Mouse (Mus musculus) natural killer cell, adult 2 months (primary cell): ENCODE results near the gene Mrps2.

Source experiments
- DNase-seq, 2 experiments: peaks; one replicate each; pipeline ENCODE4 v3.0.0; 2022; ENCODE audit warnings: low spot score in 2 of 2

The Mrps2 gene

DNA sequence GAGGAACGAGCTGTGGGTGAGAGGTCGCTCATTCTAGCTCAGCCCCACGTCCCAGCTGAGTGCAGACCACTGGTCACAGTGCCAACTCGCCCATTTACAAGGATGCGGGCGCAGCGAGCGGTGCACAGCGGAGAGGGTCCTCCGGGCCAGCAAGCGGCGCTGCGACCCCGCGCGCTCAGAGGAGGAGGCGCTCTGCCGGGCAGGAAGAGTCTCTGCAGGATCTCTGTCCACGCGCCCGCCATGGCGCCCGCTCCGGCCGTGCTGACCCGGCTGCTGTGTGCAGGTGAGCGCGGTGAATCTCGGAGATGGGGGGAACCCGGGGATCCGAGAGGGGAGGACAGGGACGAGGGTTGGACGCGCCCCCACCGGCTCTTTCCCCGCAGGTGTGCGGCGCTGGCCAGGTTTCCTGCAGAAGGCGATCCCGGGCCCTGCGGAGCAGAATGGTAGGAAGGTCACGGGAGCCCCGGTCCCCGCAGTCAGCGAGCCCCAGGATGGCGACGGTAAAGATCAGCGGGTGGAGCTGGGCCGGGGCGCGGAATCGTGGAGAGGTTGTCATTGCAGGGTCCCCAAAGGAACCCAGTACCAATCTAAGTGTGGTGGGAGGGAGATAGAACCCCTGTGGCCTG lies at the start of gene Mrps2:
TSS of gene Mrps2 (plus strand) at position 207 of the 626 bp plus-strand sequence.
- peak; percentile 80 to 84 for DNase-seq

DNA sequence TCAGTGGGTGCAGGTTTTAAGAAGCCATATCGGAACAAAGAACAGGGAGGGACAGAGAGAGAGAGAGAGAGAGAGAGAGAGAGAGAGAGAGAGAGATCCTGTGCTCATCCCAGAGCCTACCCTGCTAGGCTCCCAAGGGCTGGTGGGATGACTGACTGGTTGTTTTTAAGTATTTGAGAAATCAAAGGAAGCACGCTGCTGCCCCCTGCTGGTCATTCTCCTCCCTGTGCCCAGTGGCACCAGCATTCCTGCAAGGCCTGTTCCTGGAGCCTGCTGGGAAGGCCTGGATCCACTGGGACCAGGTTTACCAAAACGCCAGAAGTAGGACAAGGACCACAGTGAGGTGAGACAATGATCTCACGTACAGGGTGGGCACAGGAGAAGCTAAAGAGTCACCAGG lies 48.0 kb upstream of the Mrps2 start:
- DNase-seq, result peak; percentile 28 to 50

DNA sequence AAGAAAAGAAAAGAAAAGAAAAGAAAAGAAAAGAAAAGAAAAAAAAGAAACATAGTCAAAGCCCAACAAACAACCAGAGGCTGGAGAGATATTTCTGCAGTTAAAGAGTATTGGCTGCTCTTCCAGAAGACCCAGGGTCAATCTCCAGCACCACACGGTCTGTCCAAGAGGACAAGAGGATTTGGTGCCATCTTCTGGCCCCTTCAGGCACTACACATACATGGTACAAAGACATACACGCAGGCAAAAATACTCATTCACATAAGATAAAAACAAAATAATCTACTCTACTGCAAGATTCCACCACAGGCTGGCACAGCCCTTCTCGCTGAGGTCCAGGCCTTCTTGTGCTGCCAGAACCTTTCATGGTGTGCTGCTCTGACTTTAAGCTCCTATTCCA lies 44.7 kb upstream of the Mrps2 start:
- peak; percentile 34 to 47 for DNase-seq

- no peak for DNase-seq
These were observed 40.6 kb upstream of the Mrps2 start for GRCm38 (mm10) chr2:28427226-28427625.

DNA sequence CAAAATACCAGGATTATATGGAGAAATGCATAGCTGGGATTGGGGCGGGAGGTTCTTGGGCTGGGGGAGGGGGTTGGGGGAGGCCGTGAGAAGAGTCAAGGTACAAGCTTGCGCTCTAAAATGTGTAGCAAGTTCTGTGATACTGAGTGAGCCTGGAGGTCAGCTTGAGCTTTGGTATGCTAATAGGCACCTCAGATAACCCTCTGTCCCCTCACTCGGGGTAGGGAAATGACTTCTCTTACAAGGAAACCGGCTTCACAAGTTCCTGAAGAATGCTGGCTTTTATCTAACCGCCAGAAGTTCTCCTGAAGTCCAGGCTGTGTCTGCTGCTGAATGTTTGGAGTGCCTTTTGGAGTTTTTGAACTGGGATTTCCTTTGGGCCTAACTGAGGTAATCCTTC lies 37.0 kb upstream of the Mrps2 start:
- no peak for DNase-seq

DNA sequence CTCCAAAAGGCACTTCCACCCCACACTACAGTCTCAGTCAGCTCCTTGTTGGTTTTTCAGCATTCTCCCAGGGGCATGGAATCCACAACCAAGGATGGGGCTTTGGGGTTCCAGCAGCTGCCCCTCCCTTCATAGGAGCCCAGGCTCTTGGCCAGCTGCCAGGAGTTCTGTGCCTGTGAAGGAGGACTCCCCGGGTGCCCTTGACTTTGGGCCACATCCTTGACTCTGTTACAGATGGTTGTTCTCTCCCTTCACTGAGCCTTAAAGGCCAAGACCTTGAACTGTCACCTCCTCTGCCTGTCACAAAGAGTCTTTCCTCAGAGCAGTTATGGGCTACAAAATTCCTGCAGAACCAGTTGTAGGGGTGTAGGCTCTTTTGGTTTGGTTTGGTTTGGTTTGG lies 35.1 kb upstream of the Mrps2 start:
- no peak for DNase-seq

- DNase-seq, result no peak
These were observed 34.4 kb upstream of the Mrps2 start for GRCm38 (mm10) chr2:28433512-28433911.

GRCm38 (mm10) chr2:28435401-28435800 lies 32.5 kb upstream of the Mrps2 start:
- no peak for DNase-seq

DNA sequence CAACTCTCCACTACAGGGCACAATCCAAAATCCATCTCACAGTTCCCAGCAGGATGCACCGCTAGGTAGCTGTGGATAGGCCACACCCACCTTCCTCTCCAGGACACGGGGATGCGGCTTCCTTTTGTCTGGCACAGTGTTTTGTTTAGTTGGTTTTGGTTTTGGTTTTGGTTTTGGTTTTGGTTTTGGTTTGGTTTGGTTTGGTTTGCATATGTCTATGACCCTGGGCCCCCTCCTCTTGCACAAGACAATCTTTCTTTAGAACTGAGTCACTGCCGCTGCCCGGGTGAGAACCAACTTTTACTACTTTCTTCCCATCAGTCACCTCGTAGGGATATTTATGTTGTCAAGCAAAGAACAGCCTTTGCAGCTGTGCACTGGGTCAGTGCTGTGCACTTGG lies 27.0 kb upstream of the Mrps2 start:
- no peak for DNase-seq

- no peak for DNase-seq
These were observed 22.8 kb upstream of the Mrps2 start for GRCm38 (mm10) chr2:28445082-28445481.

DNA sequence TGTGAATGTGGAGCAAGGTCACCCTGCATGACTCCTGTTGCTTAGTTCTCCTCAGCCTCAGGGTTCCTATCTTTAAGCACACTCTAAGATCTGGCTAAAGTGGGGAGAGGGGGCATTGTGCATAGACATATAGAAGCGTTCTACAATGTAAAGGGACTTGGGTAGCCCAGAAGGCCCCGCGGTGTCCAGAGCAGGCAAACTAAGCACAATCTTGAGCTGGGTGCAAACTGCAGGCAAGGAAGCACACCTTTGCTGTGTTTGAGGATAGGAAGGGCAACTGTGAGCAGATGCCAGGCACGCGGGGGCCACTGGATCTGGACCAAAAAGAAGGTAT lies 21.7 kb upstream of the Mrps2 start:
- no peak for DNase-seq

DNA sequence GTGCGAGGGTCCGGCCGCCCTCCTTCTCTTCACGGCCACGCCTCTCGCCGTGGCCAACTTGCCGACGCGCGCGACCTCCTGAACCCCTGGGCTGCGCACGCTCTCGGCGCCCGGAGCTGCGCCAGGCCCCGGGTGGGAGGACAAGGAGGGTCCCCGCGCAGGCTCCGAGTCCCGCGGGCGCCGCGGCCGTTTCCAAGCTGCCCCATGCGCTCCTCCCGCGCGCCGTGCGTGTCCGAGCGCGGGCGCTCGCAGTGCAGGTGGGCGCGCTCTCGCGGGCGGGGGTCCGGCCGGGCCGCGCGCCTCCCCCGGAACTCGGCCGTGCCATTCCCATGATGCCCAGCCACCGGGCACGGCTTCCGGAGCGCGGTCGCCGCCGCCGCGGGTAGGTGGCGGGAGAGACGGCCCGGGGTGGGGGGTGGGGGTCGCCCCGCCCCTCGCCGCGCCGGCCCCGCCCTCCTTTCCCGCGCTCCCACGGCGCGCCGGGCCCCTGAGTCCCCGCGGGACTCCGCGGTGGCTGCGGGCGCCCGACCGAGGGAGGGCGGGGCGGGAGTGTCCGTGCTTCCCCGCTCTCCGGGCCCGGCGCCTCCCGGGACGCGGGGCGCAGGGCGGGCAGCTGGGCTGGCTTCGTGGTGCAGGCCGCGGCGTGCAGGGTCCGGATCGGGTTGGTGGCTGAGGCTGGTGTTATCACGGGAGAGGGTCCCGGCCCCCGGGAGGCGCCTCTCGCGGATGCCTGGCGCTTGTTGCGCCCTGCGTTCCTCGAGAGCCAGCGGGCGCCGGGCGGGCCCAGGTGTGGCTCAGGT lies 21.2 kb upstream of the Mrps2 start, which contains the start of gene Ppp1r26:
TSS of gene Ppp1r26 (plus strand) at position 286 of the 800 bp plus-strand sequence.
- DNase-seq, result no peak

DNA sequence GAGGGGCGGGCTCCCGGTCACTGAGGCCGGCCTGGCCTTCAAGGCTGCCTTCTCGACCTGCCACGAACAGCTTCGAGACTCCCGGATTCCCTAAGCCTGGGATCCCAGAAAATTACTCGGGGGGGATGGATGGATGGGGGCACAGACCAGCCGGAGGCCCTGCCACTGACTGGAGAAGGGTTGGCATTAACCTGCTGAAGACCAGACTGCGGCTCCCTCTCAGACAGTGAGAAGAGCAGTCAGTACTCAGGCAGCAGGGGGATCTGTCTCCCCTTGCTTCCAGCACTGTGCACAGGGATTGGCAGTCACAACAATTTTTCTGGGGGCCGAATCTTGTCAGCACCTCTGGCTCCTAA lies 20.6 kb upstream of the Mrps2 start:
- no peak for DNase-seq

DNA sequence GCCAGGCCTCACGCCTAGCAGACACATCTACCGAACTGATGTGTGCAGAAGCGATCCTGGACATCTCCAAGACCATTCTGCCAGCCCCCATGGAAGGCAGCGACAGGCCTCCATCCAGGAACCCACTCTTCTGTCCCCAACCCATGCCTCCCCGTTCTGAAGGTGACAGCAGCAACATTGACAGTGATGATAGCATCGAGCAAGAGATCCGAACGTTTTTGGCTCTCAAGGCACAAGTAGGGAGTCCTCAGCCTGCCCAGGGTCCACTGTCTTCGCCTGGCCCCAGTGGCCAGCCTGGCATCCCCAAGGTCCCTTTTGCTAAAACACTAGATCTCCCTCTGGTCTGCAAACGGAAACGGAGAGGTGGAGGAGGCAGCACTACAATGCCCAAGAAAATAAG lies 16.2 kb upstream of the Mrps2 start:
- DNase-seq, result no peak

- DNase-seq, result no peak
These were observed 14.3 kb upstream of the Mrps2 start for GRCm38 (mm10) chr2:28453539-28453938.

- no peak for DNase-seq
These were observed 11.2 kb upstream of the Mrps2 start for GRCm38 (mm10) chr2:28456616-28457015.

- DNase-seq, result peak; percentile 64 to 71
These were observed 3.9 kb upstream of the Mrps2 start for GRCm38 (mm10) chr2:28463919-28464318.

- DNase-seq, result no peak
These were observed 2.9 kb upstream of the Mrps2 start for GRCm38 (mm10) chr2:28464919-28465318.

DNA sequence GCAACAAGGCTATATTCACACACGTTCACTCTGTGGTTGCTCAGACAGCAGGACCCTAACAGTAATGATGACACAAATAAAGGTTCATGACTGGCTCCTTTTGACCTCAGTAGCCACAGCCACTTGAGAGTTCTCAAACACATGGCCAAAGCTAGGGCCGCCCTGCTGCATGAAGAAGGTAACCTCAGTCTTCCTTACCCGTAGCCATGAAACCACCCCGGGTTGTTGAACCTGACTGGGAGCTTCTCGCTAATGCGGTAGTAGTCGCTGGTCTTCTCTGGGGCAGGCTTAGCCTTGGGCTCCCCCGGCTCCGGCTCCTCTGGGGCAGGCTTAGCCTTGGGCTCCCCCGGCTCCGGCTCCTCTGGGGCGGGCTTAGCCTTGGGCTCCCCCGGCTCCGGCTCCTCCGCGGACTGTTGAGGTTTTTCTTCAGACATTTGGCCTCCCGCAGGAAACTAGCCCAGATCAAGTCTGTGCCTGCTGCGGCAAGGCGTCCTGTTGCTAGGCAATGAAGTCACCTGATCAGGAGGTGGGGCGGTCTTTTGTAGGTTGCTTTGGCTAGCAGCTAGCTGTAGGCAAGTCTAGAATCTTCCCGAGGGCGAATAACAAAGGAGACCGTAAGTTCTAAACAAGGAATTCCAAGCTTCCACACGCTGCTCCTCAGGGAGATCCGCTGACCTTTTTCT lies 1.9 kb upstream of the Mrps2 start, which contains the start of gene 1700007K13Rik:
TSS of gene 1700007K13Rik (minus strand) at position 497 of the 683 bp plus-strand sequence.
- peak; percentile 58 to 59 for DNase-seq

DNA sequence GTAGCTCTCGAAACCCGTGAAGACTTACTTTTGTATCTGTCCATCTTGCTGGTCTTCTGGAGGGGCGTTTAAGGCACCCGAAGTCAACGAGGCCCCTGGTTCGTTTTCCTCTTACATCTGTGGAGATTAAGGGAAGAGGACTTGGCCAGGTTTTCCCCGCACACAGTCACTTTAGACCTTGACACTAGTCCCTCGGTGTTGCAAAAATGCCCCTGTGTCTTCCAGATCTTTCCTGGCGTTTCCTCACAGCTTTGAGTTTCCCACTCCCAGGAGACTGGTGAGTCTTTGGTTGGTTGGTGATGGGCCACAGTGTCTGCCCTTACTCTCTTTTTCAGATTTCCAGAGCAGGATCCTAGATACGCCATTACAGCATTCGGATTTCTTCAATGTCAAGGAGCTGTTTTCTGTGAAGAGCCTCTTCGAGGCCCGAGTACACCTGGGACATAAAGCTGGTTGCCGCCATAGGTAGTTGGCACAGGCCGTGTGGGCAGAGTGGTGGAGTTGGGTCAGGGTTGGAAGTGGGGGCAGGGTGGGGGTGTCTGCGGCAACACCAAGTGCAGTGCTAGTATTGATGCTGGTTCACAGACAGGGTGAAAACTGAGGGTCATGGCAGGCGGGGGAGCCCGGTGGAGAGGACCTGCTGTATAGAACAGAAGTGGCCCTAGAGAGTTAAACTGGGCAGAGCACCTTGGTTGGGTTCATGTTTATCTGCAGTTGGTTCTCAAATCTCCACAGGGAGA lies 790 bp downstream of the Mrps2 start:
- no peak for DNase-seq

DNA sequence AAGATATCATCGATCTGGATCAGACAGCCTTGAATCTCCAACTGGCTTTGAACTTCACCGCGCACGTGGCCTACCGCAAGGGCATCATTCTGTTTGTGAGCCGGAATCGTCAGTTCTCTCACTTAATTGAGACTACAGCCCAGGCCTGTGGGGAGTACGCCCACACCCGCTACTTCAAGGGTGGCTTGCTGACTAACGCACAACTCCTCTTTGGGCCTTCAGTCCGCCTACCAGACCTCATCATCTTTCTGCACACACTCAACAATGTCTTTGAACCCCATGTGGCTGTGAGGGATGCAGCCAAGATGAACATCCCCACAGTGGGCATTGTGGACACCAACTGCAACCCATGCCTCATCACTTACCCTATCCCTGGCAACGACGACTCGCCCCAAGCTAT lies 1.6 kb downstream of the Mrps2 start:
- DNase-seq, result no peak

DNA sequence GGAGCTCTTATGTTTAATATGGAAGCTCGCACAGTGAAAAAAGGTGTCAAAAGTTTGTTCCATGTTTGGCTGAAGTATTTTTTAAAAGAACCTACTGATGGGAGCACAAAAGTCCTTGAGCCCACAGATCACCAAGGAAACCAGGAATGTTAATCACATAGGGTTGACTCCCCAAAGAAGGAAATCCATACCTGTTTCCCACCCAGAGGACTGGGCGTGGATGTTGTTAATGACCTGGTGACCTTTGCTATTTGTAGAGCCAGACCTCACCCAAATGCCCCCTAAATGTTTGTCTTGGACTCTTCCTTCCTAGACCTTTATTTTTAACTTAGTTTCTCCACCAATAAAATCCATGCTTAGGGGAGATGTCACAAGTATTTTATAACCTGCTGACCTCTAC lies 2.7 kb downstream of the Mrps2 start:
- no peak for DNase-seq
